Mouse (Mus musculus): ENCODE measurements around the gene Brap. TPM values are rescaled to one million over a fixed set of nuclear protein-coding genes. Genes with fewer than 3 reads are reported as not detected.
A peak's percentile ranks its signal among the peaks of the same experiment; 100 is the strongest.
"Not testable (repeated sequence)": the region's sequence is repeated elsewhere in the genome, so short reads cannot be mapped to it uniquely, and the experiment has no call there.

The Brap gene
- 22.1 and 27.5 TPM in 2 replicates for polyA plus RNA-seq (2015; fragmentation: Nextera tagmentation; extraction: Ambion mirVana)

GRCm38 (mm10) chr5:121660059-121660896, at the start of gene Brap, which contains the start of gene Acad10:
TSS of gene Brap (plus strand) at chr5:121660563.
TSS of gene Acad10 (minus strand) at chr5:121660514.
- peak within 1 kb of the TSS; percentile 94 for H3K4me2 ChIP-seq
- H3K27me3 ChIP-seq: no peaks in the 10 kb centered on the region
- peak within 1 kb of the TSS; percentile 83 for H3K27ac ChIP-seq (replicated peaks)
- peak; percentile 84 for ATAC-seq (ENCODE audit: insufficient read depth)
- H3K9ac ChIP-seq: peak within 1 kb of the TSS; percentile 98
- H3K9me3 ChIP-seq (replicated peaks): no peaks in the 10 kb centered on the region
- peaks cover 29% of the 10 kb centered on the region for H3K4me1 ChIP-seq (replicated peaks)
- peaks cover 37% of the 10 kb centered on the region for H3K36me3 ChIP-seq (replicated peaks)
- peak within 1 kb of the TSS; percentile 96 for H3K4me3 ChIP-seq (replicated peaks)
- WGBS (ENCODE audit: insufficient replicate concordance): under 1% methylated on average over 82 of the region's 85 CpGs

GRCm38 (mm10) chr5:121612036-121612435, 48.3 kb upstream of the Brap start:
- Histone ChIP-seq H3K27me3 (no peaks in the 10 kb centered on the region), H3K4me3 (replicated peaks) (no peak overlapping the region), H3K27ac (replicated peaks) (no peak overlapping the region), H3K4me2 (no peak overlapping the region), H3K36me3 (replicated peaks) (no peaks in the 10 kb centered on the region), H3K9ac (no peak overlapping the region), H3K4me1 (replicated peaks) (no peaks in the 10 kb centered on the region), H3K9me3 (replicated peaks) (no peaks in the 10 kb centered on the region)
- no peak for ATAC-seq (ENCODE audit: insufficient read depth)
- 64% methylated on average over 6 of the region's 6 CpGs for WGBS (ENCODE audit: insufficient replicate concordance)

GRCm38 (mm10) chr5:121614921-121615320, 45.4 kb upstream of the Brap start:
- not testable (repeated sequence) for ATAC-seq (ENCODE audit: insufficient read depth); H3K4me2 ChIP-seq; H3K9me3 ChIP-seq (replicated peaks); H3K27ac ChIP-seq (replicated peaks); H3K9ac ChIP-seq; H3K27me3 ChIP-seq; H3K36me3 ChIP-seq (replicated peaks); H3K4me3 ChIP-seq (replicated peaks)
- H3K4me1 ChIP-seq (replicated peaks): peaks cover 13% of the 10 kb centered on the region
- 47% methylated on average over 3 of the region's 3 CpGs for WGBS (ENCODE audit: insufficient replicate concordance)

DNA sequence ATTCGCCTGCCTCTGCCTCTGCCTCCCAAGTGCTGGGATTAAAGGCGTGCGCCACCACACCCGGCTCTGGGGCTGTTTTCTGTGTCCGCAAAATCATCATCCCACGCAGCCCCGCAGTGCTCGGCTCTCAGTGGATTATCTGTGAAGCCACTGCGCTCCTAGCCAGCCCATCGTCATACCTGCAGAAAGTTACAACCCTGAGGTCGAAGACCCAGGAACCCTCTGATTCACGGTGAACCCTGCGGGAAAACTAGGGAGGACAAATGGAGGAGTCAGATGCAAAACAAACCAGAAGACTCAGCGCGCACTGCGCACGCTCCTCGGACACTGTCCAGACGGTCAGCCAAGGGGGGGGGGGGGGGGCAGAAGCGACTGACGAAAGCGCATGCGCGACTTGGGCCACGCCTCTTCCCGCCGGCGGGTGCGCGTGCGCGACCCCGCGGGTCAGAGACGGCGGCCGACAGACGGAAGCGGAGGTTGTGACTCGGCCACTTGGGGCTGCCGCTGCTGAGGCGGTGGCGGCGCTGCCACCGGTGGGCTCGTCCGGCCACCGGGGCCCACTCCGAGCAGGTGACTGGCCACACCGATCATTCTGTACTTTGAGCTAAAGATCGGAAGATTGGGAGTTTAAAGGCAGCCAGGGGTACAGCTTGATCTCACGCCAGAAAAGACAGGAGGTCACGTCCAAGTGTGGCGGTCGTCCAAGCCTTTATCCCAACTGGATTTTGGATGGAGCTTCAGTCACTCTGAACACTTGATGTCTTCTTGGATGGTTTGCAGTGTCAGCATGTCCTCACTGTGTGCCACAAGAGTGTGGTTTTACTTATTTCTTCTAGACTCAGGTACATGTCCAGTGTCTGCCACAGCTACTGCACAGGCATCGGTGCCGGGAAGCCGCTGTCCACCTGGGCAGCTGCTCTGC, 41.5 kb upstream of the Brap start, which contains the start of gene Acad12:
Acad12 (minus strand) TSS at position 347 of the 922 bp plus-strand sequence.
- under 1% methylated on average over 58 of the region's 58 CpGs for WGBS (ENCODE audit: insufficient replicate concordance)
- Histone ChIP-seq H3K27me3 (no peaks in the 10 kb centered on the region), H3K4me3 (replicated peaks) (peak within 1 kb of the TSS; percentile 78), H3K4me1 (replicated peaks) (peaks cover 18% of the 10 kb centered on the region), H3K4me2 (peak within 1 kb of the TSS; percentile 72), H3K9ac (peak within 1 kb of the TSS; percentile 80), H3K9me3 (replicated peaks) (no peaks in the 10 kb centered on the region), H3K27ac (replicated peaks) (peak within 1 kb of the TSS; percentile 60), H3K36me3 (replicated peaks) (no peaks in the 10 kb centered on the region)
- ATAC-seq (ENCODE audit: insufficient read depth): peak; percentile 83

- no peak for ATAC-seq (ENCODE audit: insufficient read depth)
- Histone ChIP-seq H3K4me1 (replicated peaks) (peaks cover 18% of the 10 kb centered on the region), H3K36me3 (replicated peaks) (no peaks in the 10 kb centered on the region), H3K9ac (no peak overlapping the region), H3K27ac (replicated peaks) (no peak overlapping the region), H3K4me2 (no peak overlapping the region), H3K27me3 (no peaks in the 10 kb centered on the region), H3K9me3 (replicated peaks) (no peaks in the 10 kb centered on the region), H3K4me3 (replicated peaks) (no peak overlapping the region)
- 79% methylated on average over 5 of the region's 5 CpGs for WGBS (ENCODE audit: insufficient replicate concordance)
Measured at GRCm38 (mm10) chr5:121621102-121621501, 39.3 kb upstream of the Brap start.

DNA sequence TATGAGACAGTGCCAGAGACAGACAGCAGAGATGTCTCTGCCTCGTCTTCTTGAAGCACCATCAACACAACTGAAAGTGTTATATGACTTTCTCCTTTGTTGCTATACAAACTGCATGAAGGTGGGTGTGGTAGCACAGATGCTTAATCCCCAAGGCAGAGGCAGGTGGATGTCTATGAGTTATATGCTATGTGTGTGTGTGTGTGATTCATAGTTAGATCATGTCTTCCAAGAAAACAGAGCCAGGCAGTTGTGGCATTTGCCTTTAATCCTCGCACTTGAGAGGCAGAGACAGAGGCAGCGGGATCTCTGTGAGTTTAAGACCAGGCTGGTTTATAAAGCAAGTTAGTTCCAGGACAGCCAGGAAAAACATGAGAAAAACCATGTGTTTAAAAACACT, 37.1 kb upstream of the Brap start:
- H3K36me3 ChIP-seq (replicated peaks): no peaks in the 10 kb centered on the region
- H3K4me1 ChIP-seq (replicated peaks): peaks cover 12% of the 10 kb centered on the region
- H3K4me2 ChIP-seq: no peak overlapping the region
- no peaks in the 10 kb centered on the region for H3K9me3 ChIP-seq (replicated peaks)
- H3K27me3 ChIP-seq: no peaks in the 10 kb centered on the region
- 75% methylated on average over 3 of the region's 3 CpGs for WGBS (ENCODE audit: insufficient replicate concordance)
- H3K4me3 ChIP-seq (replicated peaks): no peak overlapping the region
- no peak overlapping the region for H3K9ac ChIP-seq
- H3K27ac ChIP-seq (replicated peaks): no peak overlapping the region
- no peak for ATAC-seq (ENCODE audit: insufficient read depth)

DNA sequence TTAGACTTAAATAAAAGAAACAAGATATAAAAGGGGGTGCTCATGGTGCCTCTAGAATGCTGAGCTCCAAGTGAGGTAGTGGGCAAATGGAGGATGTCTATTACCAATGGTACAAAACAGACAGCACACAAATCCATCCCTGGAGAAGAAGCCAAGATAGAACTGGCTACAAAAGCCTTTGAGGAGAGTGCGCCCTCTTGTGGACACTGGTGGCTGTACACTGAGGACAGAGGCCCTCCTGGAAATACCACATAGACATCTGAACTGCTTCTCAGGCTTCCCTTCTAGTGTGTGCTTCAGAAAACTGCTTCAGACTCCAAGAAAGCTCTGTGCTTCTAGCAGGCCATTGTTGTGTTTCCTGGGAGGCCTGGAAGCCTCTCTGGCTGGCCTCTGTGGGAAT, 32.5 kb upstream of the Brap start:
- Histone ChIP-seq H3K9me3 (replicated peaks) (no peaks in the 10 kb centered on the region), H3K27me3 (no peaks in the 10 kb centered on the region), H3K27ac (replicated peaks) (no peak overlapping the region), H3K36me3 (replicated peaks) (no peaks in the 10 kb centered on the region), H3K4me1 (replicated peaks) (no peaks in the 10 kb centered on the region), H3K4me2 (no peak overlapping the region), H3K4me3 (replicated peaks) (no peak overlapping the region), H3K9ac (no peak overlapping the region)
- ATAC-seq (ENCODE audit: insufficient read depth): no peak
- 3% methylated on average over 1 of the region's 1 CpGs for WGBS (ENCODE audit: insufficient replicate concordance)

DNA sequence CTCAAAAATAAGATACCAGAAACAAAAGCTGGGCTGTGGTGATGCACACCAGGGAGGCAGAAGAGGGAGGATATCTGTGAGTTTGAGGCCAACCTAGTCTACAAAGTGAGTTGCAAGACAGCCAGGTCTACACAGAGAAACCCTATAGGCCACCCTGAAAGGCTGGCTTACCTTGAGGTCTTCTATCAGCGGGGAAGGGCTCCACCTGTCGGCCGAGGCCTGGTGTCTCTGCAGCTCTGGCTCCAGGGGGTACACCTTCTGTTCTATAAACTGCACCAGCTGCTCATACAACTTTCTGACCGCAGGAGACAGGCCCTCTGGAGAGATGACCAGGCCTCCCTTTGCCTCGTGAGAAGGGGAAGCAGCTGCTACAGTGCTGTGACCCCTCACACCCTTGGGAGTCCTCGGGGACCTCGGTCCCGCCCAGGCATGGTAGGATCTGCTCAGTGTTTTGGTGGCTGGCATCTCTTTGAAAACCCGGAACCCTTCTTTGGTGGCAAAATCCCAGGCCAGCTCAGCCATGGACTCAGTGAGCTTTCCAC, 29.2 kb upstream of the Brap start:
- ATAC-seq (ENCODE audit: insufficient read depth): not testable (repeated sequence)
- 66% methylated on average over 9 of the region's 9 CpGs for WGBS (ENCODE audit: insufficient replicate concordance)

DNA sequence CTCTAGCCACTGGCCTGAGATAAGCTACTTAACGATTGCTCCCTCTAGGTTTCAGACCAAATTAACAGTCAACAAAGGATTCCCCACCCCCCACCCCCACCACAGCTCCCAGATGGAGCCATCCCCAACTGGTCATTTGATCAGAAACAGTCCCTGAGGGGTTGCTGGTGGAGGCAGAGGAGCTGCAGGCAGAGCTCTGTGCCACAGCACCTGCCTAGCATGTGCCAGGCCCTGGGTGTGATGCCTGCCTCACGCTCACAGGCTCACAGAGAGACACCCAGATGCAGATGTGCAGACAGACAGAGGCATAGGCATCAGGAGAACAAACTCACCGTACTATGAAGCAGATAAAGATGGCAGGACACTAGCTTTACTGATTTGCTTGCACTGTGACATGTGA, 27.6 kb upstream of the Brap start:
- H3K27me3 ChIP-seq: no peaks in the 10 kb centered on the region
- H3K36me3 ChIP-seq (replicated peaks): no peaks in the 10 kb centered on the region
- WGBS (ENCODE audit: insufficient replicate concordance): 33% methylated on average over 3 of the region's 3 CpGs
- H3K27ac ChIP-seq (replicated peaks): no peak overlapping the region
- H3K4me1 ChIP-seq (replicated peaks): no peaks in the 10 kb centered on the region
- ATAC-seq (ENCODE audit: insufficient read depth): no peak
- H3K9me3 ChIP-seq (replicated peaks): no peaks in the 10 kb centered on the region
- no peak overlapping the region for H3K9ac ChIP-seq
- H3K4me2 ChIP-seq: no peak overlapping the region
- H3K4me3 ChIP-seq (replicated peaks): no peak overlapping the region

More for the DNA sequence above, 29.2 kb upstream of the Brap start:
- not testable (repeated sequence) for H3K36me3 ChIP-seq (replicated peaks); H3K4me1 ChIP-seq (replicated peaks); H3K27ac ChIP-seq (replicated peaks); H3K4me2 ChIP-seq; H3K4me3 ChIP-seq (replicated peaks); H3K9ac ChIP-seq; H3K9me3 ChIP-seq (replicated peaks); H3K27me3 ChIP-seq

- no peak overlapping the region for H3K9ac ChIP-seq
- no peak for ATAC-seq (ENCODE audit: insufficient read depth)
- H3K4me2 ChIP-seq: no peak overlapping the region
Measured at GRCm38 (mm10) chr5:121634668-121635067, 25.7 kb upstream of the Brap start.

DNA sequence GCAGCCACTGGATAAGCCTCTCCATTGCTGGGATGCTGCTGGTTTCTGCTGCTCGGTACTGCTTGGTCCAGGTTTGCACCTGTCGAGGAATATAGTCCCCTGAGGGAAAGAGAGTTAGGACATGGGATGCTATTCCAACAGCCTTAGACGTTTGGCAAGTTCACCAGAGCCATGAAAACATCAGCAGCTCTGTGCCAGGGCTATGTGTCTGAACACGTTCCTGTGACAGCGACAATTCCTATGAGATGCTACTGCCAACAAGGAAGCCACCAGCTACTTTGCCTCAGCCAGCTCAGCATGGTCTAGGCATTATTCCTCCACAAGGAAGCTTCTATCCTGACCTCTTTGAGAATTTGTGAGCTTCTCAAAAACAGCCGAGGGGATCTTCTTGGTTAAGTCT, 23.1 kb upstream of the Brap start:
- no peaks in the 10 kb centered on the region for H3K27me3 ChIP-seq
- no peaks in the 10 kb centered on the region for H3K36me3 ChIP-seq (replicated peaks)
- no peak overlapping the region for H3K4me3 ChIP-seq (replicated peaks)
- H3K4me2 ChIP-seq: no peak overlapping the region
- no peak overlapping the region for H3K27ac ChIP-seq (replicated peaks)
- ATAC-seq (ENCODE audit: insufficient read depth): no peak
- no peaks in the 10 kb centered on the region for H3K4me1 ChIP-seq (replicated peaks)
- 76% methylated on average over 6 of the region's 6 CpGs for WGBS (ENCODE audit: insufficient replicate concordance)
- no peak overlapping the region for H3K9ac ChIP-seq
- H3K9me3 ChIP-seq (replicated peaks): no peaks in the 10 kb centered on the region

More at GRCm38 (mm10) chr5:121634668-121635067, 25.7 kb upstream of the Brap start:
- Histone ChIP-seq H3K36me3 (replicated peaks) (no peaks in the 10 kb centered on the region), H3K4me1 (replicated peaks) (no peaks in the 10 kb centered on the region), H3K4me3 (replicated peaks) (no peak overlapping the region), H3K27me3 (no peaks in the 10 kb centered on the region), H3K27ac (replicated peaks) (no peak overlapping the region), H3K9me3 (replicated peaks) (no peaks in the 10 kb centered on the region)
- 79% methylated on average over 5 of the region's 5 CpGs for WGBS (ENCODE audit: insufficient replicate concordance)
